8 mouse cellular contexts compared by ENCODE assay signal in genomic region chr14:57537261-57538015, GRCm38 (mm10). TPM values are rescaled to one million over a fixed set of nuclear protein-coding genes. Genes with fewer than 3 reads are reported as not detected.
DNase-seq lines count a peak whose midpoint lies in the region; ATAC-seq and TF ChIP-seq lines count a peak whose summit lies in the region.

No protein-coding gene starts in this region.

- no peaks in the 10 kb centered on the region for H3K36me3 ChIP-seq in ES-Bruce4 (ENCODE audit: control insufficient read depth, insufficient read depth, low read length, poor library complexity, severe bottlenecking)
- peaks cover 7% of the 10 kb centered on the region for H3K36me3 ChIP-seq in forebrain, postnatal 0 days (ENCODE audit: insufficient read depth)
- H3K36me3 ChIP-seq in limb, embryonic 14.5 days (ENCODE audit: control insufficient read depth, insufficient read depth, low read length): peaks cover 2% of the 10 kb centered on the region; the same call in 1 of the 2 replicates

- WGBS in forebrain, postnatal 0 days: 12% methylated on average over 16 of the region's 16 CpGs
- 21% methylated on average over 16 of the region's 16 CpGs for WGBS in limb, embryonic 14.5 days

- H3K9ac ChIP-seq in ES-Bruce4 (ENCODE audit: low read depth, poor library complexity, severe bottlenecking): no peak overlapping the region
- H3K9ac ChIP-seq in forebrain, postnatal 0 days: no peak overlapping the region
- no peak overlapping the region for H3K9ac ChIP-seq in limb, embryonic 14.5 days (ENCODE audit: low read depth, low read length, severe bottlenecking)

- TF ChIP-seq EP300 in ES-Bruce4 (IDR thresholded peaks at IDR 0.05; ENCODE audit: insufficient read depth, low read depth, low read length): peak; percentile 94

- no peak overlapping the region for H3K4me2 ChIP-seq in forebrain, postnatal 0 days (ENCODE audit: low read depth)
- H3K4me2 ChIP-seq in limb, embryonic 14.5 days (replicated peaks; ENCODE audit: low read depth, low read length, severe bottlenecking): no peak overlapping the region

- TF ChIP-seq POLR2A in ES-Bruce4 (IDR thresholded peaks at IDR 0.05; ENCODE audit: insufficient read depth, low read length): no peak
- TF ChIP-seq POLR2A in limb, embryonic 14.5 days (IDR thresholded peaks at IDR 0.05; ENCODE audit: borderline replicate concordance, extremely low read depth, insufficient read depth, insufficient read length): no peak

- H3K4me1 ChIP-seq in ES-Bruce4 (ENCODE audit: control insufficient read depth, insufficient read depth, low read length): peaks cover 17% of the 10 kb centered on the region
- peaks cover 30% of the 10 kb centered on the region for H3K4me1 ChIP-seq in forebrain, postnatal 0 days (ENCODE audit: insufficient read depth)
- H3K4me1 ChIP-seq in limb, embryonic 14.5 days (ENCODE audit: control insufficient read depth, insufficient read depth, low read length): peaks cover 28% of the 10 kb centered on the region

- peak; percentile 50 to 52 for DNase-seq in cerebellum, postnatal 10 days
- DNase-seq in cerebellum, adult 9-10 months: no peak
- peak; percentile 21 for DNase-seq in forebrain, postnatal 0 days
- DNase-seq in limb, embryonic 14.5 days (ENCODE audit: low spot score): no peak
- DNase-seq in skeletal muscle tissue, adult 2 months (ENCODE audit: low read depth, low spot score): peak; percentile 32
- no peak for DNase-seq in layer of hippocampus, postnatal 25 days (ENCODE audit: extremely low spot score in 1 of 2, low spot score in 1 of 2)
- no peak for DNase-seq in layer of hippocampus, postnatal 36 days

- H3K27me3 ChIP-seq in ES-Bruce4 (ENCODE audit: control insufficient read depth, insufficient read depth, low read length, poor library complexity, severe bottlenecking): no peaks in the 10 kb centered on the region
- no peaks in the 10 kb centered on the region for H3K27me3 ChIP-seq in forebrain, postnatal 0 days (ENCODE audit: insufficient read depth, low read length)
- no peaks in the 10 kb centered on the region for H3K27me3 ChIP-seq in limb, embryonic 14.5 days (ENCODE audit: control insufficient read depth, insufficient read depth, low read length)

- ATAC-seq in forebrain, postnatal 0 days: peak; percentile 16
- peak; percentile 35 for ATAC-seq in limb, embryonic 14.5 days (ENCODE audit: low FRiP score, low read depth)

- H3K9me3 ChIP-seq in ES-Bruce4 (replicated peaks; ENCODE audit: control insufficient read depth, insufficient read depth, low read length, poor library complexity, severe bottlenecking): no peaks in the 10 kb centered on the region
- H3K9me3 ChIP-seq in forebrain, postnatal 0 days (ENCODE audit: low read length): no peaks in the 10 kb centered on the region
- no peaks in the 10 kb centered on the region for H3K9me3 ChIP-seq in limb, embryonic 14.5 days (ENCODE audit: control insufficient read depth, low read length)

- H3K4me3 ChIP-seq in ES-Bruce4 (ENCODE audit: low read depth, low read length): no peak overlapping the region
- H3K4me3 ChIP-seq in forebrain, postnatal 0 days (ENCODE audit: low read depth, low read length): no peak overlapping the region
- H3K4me3 ChIP-seq in limb, embryonic 14.5 days (replicated peaks; ENCODE audit: low read length): no peak overlapping the region

- no peak for TF ChIP-seq CTCF in ES-Bruce4 (IDR thresholded peaks at IDR 0.05; ENCODE audit: low read depth, low read length)
- TF ChIP-seq CTCF in forebrain, postnatal 0 days (IDR thresholded peaks at IDR 0.05; ENCODE audit: low read depth): no peak

- peak overlapping the region; percentile 46; the same call in 1 of the 2 replicates for H3K27ac ChIP-seq in ES-Bruce4 (ENCODE audit: insufficient read depth, low read length)
- H3K27ac ChIP-seq in forebrain, postnatal 0 days (ENCODE audit: low read depth, low read length): peak overlapping the region; percentile 9; the same call in 1 of the 2 replicates
- 0 out of 2 replicates have a peak overlapping the region, but pooled peaks have one; percentile 14 for H3K27ac ChIP-seq in limb, embryonic 14.5 days (replicated peaks; ENCODE audit: low read depth, low read length)

RNA-seq across cellular contexts. Expression of gene Il17d, which starts 12.9 kb away (rescaled TPM):
- polyA plus RNA-seq in ES-Bruce4 (2011; ENCODE audit: insufficient read depth, insufficient read length, low read depth, missing spikeins): 1.4 and 2.1 TPM in 2 replicates
- 38.8 and 47.6 TPM in 2 replicates for total RNA-seq in forebrain, postnatal 0 days (2014; rRNA removed)
- 8.5 and 9.8 TPM in 2 replicates for polyA plus RNA-seq in forebrain, postnatal 0 days (2015; fragmentation: Nextera tagmentation; extraction: Ambion mirVana)
- 41.0 and 68.8 TPM in 2 replicates for polyA plus RNA-seq in limb, embryonic 14.5 days (2012; rRNA removed)
- 6.9 and 8.1 TPM in 2 replicates for polyA plus RNA-seq in limb, embryonic 14.5 days (2014; fragmentation: Nextera tagmentation; extraction: Ambion mirVana)
- total RNA-seq in layer of hippocampus, postnatal 25 days (2021): 10 to 100 TPM; 12.1 to 12.8 TPM
- total RNA-seq in layer of hippocampus, postnatal 36 days (2021): 10 to 100 TPM; 13.4 to 13.6 TPM

RNA-seq across cellular contexts. Expression of gene Eef1akmt1, which starts 34.0 kb away (rescaled TPM):
- 26.4 and 28.9 TPM in 2 replicates for polyA plus RNA-seq in ES-Bruce4 (2011; ENCODE audit: insufficient read depth, insufficient read length, low read depth, missing spikeins)
- total RNA-seq in forebrain, postnatal 0 days (2014; rRNA removed): 45.7 and 58.4 TPM in 2 replicates
- 82.9 and 84.9 TPM in 2 replicates for polyA plus RNA-seq in forebrain, postnatal 0 days (2015; fragmentation: Nextera tagmentation; extraction: Ambion mirVana)
- 38.2 and 44.0 TPM in 2 replicates for polyA plus RNA-seq in limb, embryonic 14.5 days (2012; rRNA removed)
- polyA plus RNA-seq in limb, embryonic 14.5 days (2014; fragmentation: Nextera tagmentation; extraction: Ambion mirVana): 109 and 112 TPM in 2 replicates
- total RNA-seq in layer of hippocampus, postnatal 25 days (2021): 10 to 100 TPM; 37.7 to 42.4 TPM
- 10 to 100 TPM; 36.8 to 37.7 TPM for total RNA-seq in layer of hippocampus, postnatal 36 days (2021)

Comparison
In these comparisons a context has a peak if more than half of its experiments do, and no peak if none do; other contexts are left out.
1. DNase-seq: peak in cerebellum, postnatal 10 days (2 of 2), forebrain, postnatal 0 days (single experiment) and skeletal muscle tissue, adult 2 months (single experiment); none in cerebellum, adult 9-10 months (single experiment), limb, embryonic 14.5 days (single experiment), layer of hippocampus, postnatal 25 days (0 of 2) and layer of hippocampus, postnatal 36 days (0 of 2).
2. Peak in every context shown above with its lines, with median percentiles within 50 percentile points of each other: H3K27ac ChIP-seq.